In genomic region chr3:146591601-146592000, GRCm38 (mm10) we compare ENCODE assay signal across 31 mouse cellular contexts. TPM values are rescaled to one million over a fixed set of nuclear protein-coding genes. Genes with fewer than 3 reads are reported as not detected.
A peak's percentile ranks its signal among the peaks of the same experiment; 100 is the strongest.
DNase-seq lines count a peak whose midpoint lies in the region; ATAC-seq and TF ChIP-seq lines count a peak whose summit lies in the region.
"Had no signal": no experiment of that assay in that cellular context is flagged by ENCODE, and none has a peak within 500 bp of the region (broad histone marks: within the 10 kb centered on the region; RNA-seq: fewer than 3 reads in every experiment).

No protein-coding gene starts in this region.

- WGBS in liver, adult 2 months = 12% methylated on average over 2 of the region's 2 CpGs
- 79% methylated on average over 2 of the region's 2 CpGs for WGBS in liver, embryonic 11.5 days
- WGBS in neural tube, embryonic 13.5 days = 64% methylated on average over 2 of the region's 2 CpGs
- 64% methylated on average over 2 of the region's 2 CpGs for WGBS in neural tube, embryonic 15.5 days

- intact Hi-C loops in heart, postnatal 36 days (cut with DNase I) = no loop called here

- H3K27me3 ChIP-seq in liver, adult 2 months (ENCODE audit: control insufficient read depth, insufficient read depth, low read length) = no peaks in the 10 kb centered on the region
- H3K27me3 ChIP-seq in liver, embryonic 11.5 days (replicated peaks; ENCODE audit: control insufficient read depth, insufficient read depth, low read length) = no peaks in the 10 kb centered on the region
- H3K27me3 ChIP-seq in neural tube, embryonic 13.5 days = no peaks in the 10 kb centered on the region
- H3K27me3 ChIP-seq in neural tube, embryonic 15.5 days (replicated peaks) = no peaks in the 10 kb centered on the region
- H3K27me3 ChIP-seq: CH12.LX; forebrain, embryonic 13.5 days; heart, embryonic 12.5 days; heart, embryonic 15.5 days; hindbrain, embryonic 12.5 days; Patski had no signal

- peak overlapping the region; percentile 50 for H3K9ac ChIP-seq in liver, adult 2 months (ENCODE audit: low read depth, low read length)
- no peak overlapping the region for H3K9ac ChIP-seq in liver, embryonic 11.5 days (ENCODE audit: low read depth, low read length)
- no peak overlapping the region for H3K9ac ChIP-seq in neural tube, embryonic 13.5 days
- H3K9ac ChIP-seq in neural tube, embryonic 15.5 days (replicated peaks) = no peak overlapping the region
- H3K9ac ChIP-seq: forebrain, embryonic 13.5 days; heart, embryonic 12.5 days; heart, embryonic 15.5 days; hindbrain, embryonic 12.5 days had no signal

- no peak for TF ChIP-seq CTCF in liver, adult 2 months (IDR thresholded peaks at IDR 0.05; ENCODE audit: low read depth, low read length)

- H3K9me3 ChIP-seq in liver, embryonic 11.5 days (ENCODE audit: control insufficient read depth, low read length) = no peaks in the 10 kb centered on the region
- no peaks in the 10 kb centered on the region for H3K9me3 ChIP-seq in neural tube, embryonic 13.5 days
- H3K9me3 ChIP-seq in neural tube, embryonic 15.5 days (replicated peaks) = no peaks in the 10 kb centered on the region
- H3K9me3 ChIP-seq: forebrain, embryonic 10.5 days; forebrain, embryonic 13.5 days; G1E; heart, embryonic 12.5 days; heart, embryonic 15.5 days; hindbrain, embryonic 12.5 days had no signal

- no peak overlapping the region for H3K4me2 ChIP-seq in liver, embryonic 11.5 days
- H3K4me2 ChIP-seq in neural tube, embryonic 13.5 days = no peak overlapping the region
- no peak overlapping the region for H3K4me2 ChIP-seq in neural tube, embryonic 15.5 days
- H3K4me2 ChIP-seq: forebrain, embryonic 13.5 days; heart, embryonic 12.5 days; heart, embryonic 15.5 days; hindbrain, embryonic 12.5 days had no signal

- TF ChIP-seq POLR2A in liver, adult 2 months (IDR thresholded peaks at IDR 0.05; ENCODE audit: extremely low read depth, insufficient read depth, low read length) = no peak

- H3K27ac ChIP-seq in liver, adult 2 months (replicated peaks; ENCODE audit: insufficient read depth, low read depth, low read length) = peak overlapping the region; percentile 95
- H3K27ac ChIP-seq in liver, embryonic 11.5 days (ENCODE audit: low read depth, low read length) = no peak overlapping the region
- H3K27ac ChIP-seq in neural tube, embryonic 13.5 days (replicated peaks) = peak overlapping the region; percentile 18; the same call in 1 of the 2 replicates
- no peak overlapping the region for H3K27ac ChIP-seq in neural tube, embryonic 15.5 days (replicated peaks)
- H3K27ac ChIP-seq: forebrain, embryonic 10.5 days; forebrain, embryonic 13.5 days; heart, embryonic 15.5 days; hindbrain, embryonic 12.5 days had no signal

- peaks cover 2% of the 10 kb centered on the region; the same call in 1 of the 2 replicates for H3K36me3 ChIP-seq in liver, adult 2 months (ENCODE audit: control insufficient read depth, insufficient read depth, low read length)
- no peaks in the 10 kb centered on the region for H3K36me3 ChIP-seq in liver, embryonic 11.5 days (ENCODE audit: control insufficient read depth, insufficient read depth, low read length)
- no peaks in the 10 kb centered on the region for H3K36me3 ChIP-seq in neural tube, embryonic 13.5 days
- no peaks in the 10 kb centered on the region for H3K36me3 ChIP-seq in neural tube, embryonic 15.5 days
- H3K36me3 ChIP-seq: forebrain, embryonic 10.5 days; G1E; heart, embryonic 12.5 days; heart, embryonic 15.5 days; hindbrain, embryonic 12.5 days had no signal

- peaks cover 33% of the 10 kb centered on the region for H3K4me1 ChIP-seq in liver, adult 2 months (ENCODE audit: control insufficient read depth, insufficient read depth, low read length)
- no peaks in the 10 kb centered on the region for H3K4me1 ChIP-seq in liver, embryonic 11.5 days (replicated peaks; ENCODE audit: control insufficient read depth, insufficient read depth, low read length)
- H3K4me1 ChIP-seq in neural tube, embryonic 13.5 days (replicated peaks) = no peaks in the 10 kb centered on the region; the same call in 1 of the 2 replicates
- peaks cover 7% of the 10 kb centered on the region; the same call in 1 of the 2 replicates for H3K4me1 ChIP-seq in neural tube, embryonic 15.5 days
- H3K4me1 ChIP-seq: forebrain, embryonic 10.5 days; forebrain, embryonic 13.5 days; heart, embryonic 15.5 days; hindbrain, embryonic 12.5 days had no signal

- H3K79me2 ChIP-seq in liver, adult 2 months (ENCODE audit: control insufficient read depth, insufficient read depth, low read length) = no peaks in the 10 kb centered on the region; the same call in 1 of the 2 replicates

- DNase-seq in heart, adult 11 months = peak; percentile 23
- no peak for DNase-seq in heart, postnatal 36 days
- peak; percentile 93 for DNase-seq in liver, adult 2 months (ENCODE audit: extremely low read depth, low read depth, low spot score)
- no peak for DNase-seq in liver, embryonic 11.5 days (ENCODE audit: low spot score)
- DNase-seq in heart, adult 8-10 months (ENCODE audit: low spot score) = no peak
- DNase-seq in B cell, adult 2 months = no peak
- DNase-seq: adrenal gland, postnatal 10 days; adrenal gland, postnatal 36 days; cerebellum, adult 18-20 months; cerebellum, adult 9-10 months; cerebellum, postnatal 14 days; gastrocnemius, postnatal 10 days; gastrocnemius, postnatal 36 days; heart, postnatal 10 days; heart, postnatal 4 days had no signal

- H3K4me3 ChIP-seq in liver, adult 2 months (ENCODE audit: insufficient read depth, low read depth, low read length) = no peak overlapping the region
- no peak overlapping the region for H3K4me3 ChIP-seq in liver, embryonic 11.5 days (ENCODE audit: low read depth, low read length)
- H3K4me3 ChIP-seq in neural tube, embryonic 13.5 days = no peak overlapping the region
- no peak overlapping the region for H3K4me3 ChIP-seq in neural tube, embryonic 15.5 days (replicated peaks)
- H3K4me3 ChIP-seq: forebrain, embryonic 10.5 days; forebrain, embryonic 13.5 days; heart, embryonic 12.5 days; heart, embryonic 15.5 days; hindbrain, embryonic 12.5 days had no signal

- ATAC-seq in liver, embryonic 11.5 days (replicated peaks; ENCODE audit: low FRiP score) = no peak
- ATAC-seq in neural tube, embryonic 13.5 days (ENCODE audit: low read depth) = no peak
- ATAC-seq in neural tube, embryonic 15.5 days (ENCODE audit: low FRiP score) = no peak
- ATAC-seq: forebrain, embryonic 13.5 days; forebrain, embryonic 16.5 days; Patski had no signal

RNA-seq across cellular contexts. Expression of gene Uox, which starts 21.4 kb away (rescaled TPM):
- total RNA-seq in heart, postnatal 36 days (2021) = not detected
- 1,668 and 2,080 TPM in 2 replicates for total RNA-seq in liver, adult 2 months (2014; rRNA removed)
- 512 and 535 TPM in 2 replicates for polyA plus RNA-seq in liver, adult 2 months (2012; rRNA removed)
- 0.34 and 0.55 TPM in 2 replicates for polyA plus RNA-seq in liver, embryonic 11.5 days (2014; fragmentation: Nextera tagmentation; extraction: Ambion mirVana)
- not detected in 2 replicates for polyA plus RNA-seq in neural tube, embryonic 13.5 days (2015; fragmentation: Nextera tagmentation; extraction: Ambion mirVana)
- 0.15 TPM in 1 of 2 replicates, not detected in the other for polyA plus RNA-seq in neural tube, embryonic 15.5 days (2015; fragmentation: Nextera tagmentation; extraction: Ambion mirVana)
- not detected for total RNA-seq in heart, adult 8-10 months (2022)
- total RNA-seq: CH12.LX; granulocyte monocyte progenitor cell, adult 5-6 weeks; heart, postnatal 10 days; heart, postnatal 4 days had no signal
- polyA plus RNA-seq: embryonic facial prominence, embryonic 11.5 days; forebrain, embryonic 10.5 days; forebrain, embryonic 13.5 days; forebrain, embryonic 16.5 days; G1E; heart, embryonic 15.5 days; hindbrain, embryonic 12.5 days had no signal

RNA-seq across cellular contexts. Expression of gene Dnase2b, which starts 23.8 kb away (rescaled TPM):
- not detected for total RNA-seq in heart, postnatal 36 days (2021)
- 11.0 and 15.6 TPM in 2 replicates for total RNA-seq in liver, adult 2 months (2014; rRNA removed)
- polyA plus RNA-seq in liver, adult 2 months (2012; rRNA removed) = 6.2 and 6.6 TPM in 2 replicates
- polyA plus RNA-seq in liver, embryonic 11.5 days (2014; fragmentation: Nextera tagmentation; extraction: Ambion mirVana) = 0.09 and 0.11 TPM in 2 replicates
- polyA plus RNA-seq in neural tube, embryonic 13.5 days (2015; fragmentation: Nextera tagmentation; extraction: Ambion mirVana) = not detected in 2 replicates
- polyA plus RNA-seq in neural tube, embryonic 15.5 days (2015; fragmentation: Nextera tagmentation; extraction: Ambion mirVana) = not detected in 2 replicates
- total RNA-seq in heart, adult 8-10 months (2022) = not detected
- total RNA-seq: adrenal gland, adult 18-20 months; adrenal gland, postnatal 36 days; CH12.LX; gastrocnemius, adult 18-20 months; gastrocnemius, postnatal 10 days; gastrocnemius, postnatal 36 days; granulocyte monocyte progenitor cell, adult 5-6 weeks; heart, postnatal 10 days; heart, postnatal 4 days had no signal
- polyA plus RNA-seq: embryonic facial prominence, embryonic 11.5 days; embryonic facial prominence, embryonic 14.5 days; forebrain, embryonic 10.5 days; forebrain, embryonic 13.5 days; forebrain, embryonic 16.5 days; G1E; heart, embryonic 12.5 days; heart, embryonic 15.5 days; hindbrain, embryonic 12.5 days had no signal

RNA-seq across cellular contexts. Expression of gene 4930503B20Rik, which starts 59.5 kb away (rescaled TPM):
- not detected for total RNA-seq in heart, postnatal 36 days (2021)
- total RNA-seq in liver, adult 2 months (2014; rRNA removed) = not detected in 2 replicates
- not detected in 2 replicates for polyA plus RNA-seq in liver, adult 2 months (2012; rRNA removed)
- not detected in 2 replicates for polyA plus RNA-seq in liver, embryonic 11.5 days (2014; fragmentation: Nextera tagmentation; extraction: Ambion mirVana)
- polyA plus RNA-seq in neural tube, embryonic 13.5 days (2015; fragmentation: Nextera tagmentation; extraction: Ambion mirVana) = not detected in 2 replicates
- not detected in 2 replicates for polyA plus RNA-seq in neural tube, embryonic 15.5 days (2015; fragmentation: Nextera tagmentation; extraction: Ambion mirVana)
- total RNA-seq in heart, adult 8-10 months (2022) = under 1 TPM in 1 of 4 experiments, not detected in 3; 0.16 TPM
- total RNA-seq: adrenal gland, adult 18-20 months; adrenal gland, postnatal 10 days; adrenal gland, postnatal 36 days; CH12.LX; gastrocnemius, adult 18-20 months; gastrocnemius, postnatal 36 days; heart, postnatal 10 days had no signal
- polyA plus RNA-seq: embryonic facial prominence, embryonic 11.5 days; embryonic facial prominence, embryonic 14.5 days; forebrain, embryonic 10.5 days; forebrain, embryonic 13.5 days; forebrain, embryonic 16.5 days; G1E; heart, embryonic 12.5 days; hindbrain, embryonic 12.5 days had no signal

Comparison
In these comparisons a context has a peak if more than half of its experiments do, and no peak if none do; other contexts are left out.
1. DNase-seq: peak in heart, adult 11 months (single experiment) and liver, adult 2 months (single experiment); none in heart, postnatal 36 days (0 of 2), liver, embryonic 11.5 days (single experiment), heart, adult 8-10 months (single experiment) and B cell, adult 2 months (0 of 2).
2. H3K27ac ChIP-seq: peak in liver, adult 2 months (single experiment) and neural tube, embryonic 13.5 days (single experiment); none in liver, embryonic 11.5 days (single experiment) and neural tube, embryonic 15.5 days (single experiment).
3. RNA of gene Uox, which starts 21.4 kb away (polyA plus RNA-seq): 512 to 535 TPM in liver, adult 2 months; 0.34 to 0.55 TPM in liver, embryonic 11.5 days, 0.15 TPM in neural tube, embryonic 15.5 days and not detected in neural tube, embryonic 13.5 days; every median in the first group is over 100 times any median in the second.